Mouse (Mus musculus) lung, postnatal 0 days (tissue): ENCODE results near the gene Dazap1.

Experiments used
- CTCF ChIP-seq: IDR thresholded peaks from 2 replicates; pipeline ENCODE4 v1.5.1; 2016; ENCODE audit warnings: antibody characterized with exemption, mild to moderate bottlenecking
- EP300 ChIP-seq: IDR thresholded peaks from 2 replicates; pipeline ENCODE4 v1.6.1; 2016; ENCODE audit warnings: antibody characterized with exemption, mild to moderate bottlenecking, control low read depth

- TF ChIP-seq CTCF (no peak), EP300 (no peak)
Measured at GRCm38 (mm10) chr10:80294311-80294710, 33.0 kb downstream of the Dazap1 start.
